Mouse (Mus musculus) heart, postnatal 0 days (tissue): ENCODE measurements around the gene Bcr.

Experiments
- CTCF ChIP-seq: IDR thresholded peaks from 2 replicates; pipeline ENCODE4 v1.5.1; 2016; ENCODE audit warnings: antibody characterized with exemption, control low read depth, low read depth
- EP300 ChIP-seq: IDR thresholded peaks from 2 replicates; pipeline ENCODE4 v1.6.1; 2016; ENCODE audit warnings: antibody characterized with exemption, low read depth

DNA sequence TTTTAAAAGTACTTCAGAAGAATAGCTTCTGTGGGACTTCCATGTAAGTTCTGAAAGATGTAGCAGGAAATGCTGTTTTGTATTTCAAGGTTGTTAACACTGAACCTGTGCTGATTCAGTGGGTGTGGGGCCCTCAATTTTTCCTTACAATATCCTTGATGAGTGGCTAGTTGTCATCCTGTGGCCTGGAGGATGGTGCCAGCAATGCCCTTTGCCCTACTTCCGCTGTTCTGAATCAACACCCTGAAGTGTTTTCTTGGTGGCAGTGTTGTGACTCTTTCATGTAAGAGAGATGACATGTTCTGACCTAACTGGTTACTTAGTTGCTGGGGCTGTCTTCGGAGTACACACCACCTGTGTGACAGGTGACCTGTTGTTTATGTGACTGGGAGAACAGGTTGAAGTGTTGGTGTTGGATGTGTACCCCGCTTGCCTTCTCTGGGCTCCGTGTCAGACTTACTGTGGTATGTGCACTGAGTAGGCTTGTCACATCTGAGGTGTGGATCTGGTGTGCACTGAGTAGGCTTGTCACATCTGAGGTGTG is 172.3 kb downstream of the Bcr start:
- TF ChIP-seq CTCF, result no peak
- TF ChIP-seq EP300, result no peak
